Mouse (Mus musculus) kidney, postnatal 25 days (tissue): ENCODE measurements at regions not wholly inside any gene's neighbourhood (a gene's known extent, or its start where the extent isn't known, plus 50 kb on each side); places are given as distances from the start of the nearest gene placed in this dataset.

Experiments
- DNase-seq, 2 experiments: peaks; one replicate each; pipeline ENCODE4 v3.0.0; 2021; ENCODE audit warnings: mixed read lengths in 2 of 2

- DNase-seq, result no peak
Measured at GRCm38 (mm10) chr3:150109561-150109960, 1119.2 kb upstream of the Adgrl2 start.

GRCm38 (mm10) chr3:150112231-150112630, 1121.9 kb upstream of the Adgrl2 start:
- DNase-seq, result no peak

- DNase-seq, result no peak
Measured at GRCm38 (mm10) chr3:150119866-150120265, 1129.5 kb upstream of the Adgrl2 start.

- no peak for DNase-seq
Measured at GRCm38 (mm10) chr3:150146635-150147034, 1156.3 kb upstream of the Adgrl2 start.

- DNase-seq, result peak; percentile 28 to 45
Measured at GRCm38 (mm10) chr3:150151152-150151822, 1160.9 kb upstream of the Adgrl2 start.

- no peak for DNase-seq
Measured at GRCm38 (mm10) chr3:150151823-150152158, 1161.4 kb upstream of the Adgrl2 start.

- DNase-seq, result no peak
Measured at GRCm38 (mm10) chr3:150152893-150153292, 1162.5 kb upstream of the Adgrl2 start.

GRCm38 (mm10) chr3:150185807-150186206, 1195.5 kb upstream of the Adgrl2 start:
- no peak for DNase-seq

- no peak for DNase-seq
Measured at GRCm38 (mm10) chr3:150193132-150193531, 1202.8 kb upstream of the Adgrl2 start.

GRCm38 (mm10) chr3:150198492-150198891, 1208.1 kb upstream of the Adgrl2 start:
- no peak for DNase-seq

- no peak for DNase-seq
Measured at GRCm38 (mm10) chr3:150205902-150206301, 1215.5 kb upstream of the Adgrl2 start.

GRCm38 (mm10) chr3:150233279-150233678, 1204.4 kb upstream of the Adgrl4 start:
- DNase-seq, result no peak

GRCm38 (mm10) chr3:150236946-150237600, 1200.6 kb upstream of the Adgrl4 start:
- DNase-seq, result no peak

- DNase-seq, result no peak
Measured at GRCm38 (mm10) chr3:150275038-150275437, 1162.6 kb upstream of the Adgrl4 start.

GRCm38 (mm10) chr3:150296057-150296710, 1141.5 kb upstream of the Adgrl4 start:
- no peak for DNase-seq

- no peak for DNase-seq
Measured at GRCm38 (mm10) chr3:150328811-150329210, 1108.9 kb upstream of the Adgrl4 start.

- peak; percentile 67 to 86 for DNase-seq
Measured at GRCm38 (mm10) chr3:150352139-150352725, 1085.5 kb upstream of the Adgrl4 start.

GRCm38 (mm10) chr3:150365766-150366165, 1071.9 kb upstream of the Adgrl4 start:
- no peak for DNase-seq

- DNase-seq, result peak; percentile 61 to 76
Measured at GRCm38 (mm10) chr3:150384996-150385627, 1052.6 kb upstream of the Adgrl4 start.

GRCm38 (mm10) chr3:150401694-150402301, 1035.9 kb upstream of the Adgrl4 start:
- DNase-seq, result no peak

GRCm38 (mm10) chr3:150406086-150406485, 1031.6 kb upstream of the Adgrl4 start:
- no peak for DNase-seq

- no peak for DNase-seq
Measured at GRCm38 (mm10) chr3:150415277-150415676, 1022.4 kb upstream of the Adgrl4 start.

- DNase-seq, result no peak
Measured at GRCm38 (mm10) chr3:150416447-150416846, 1021.2 kb upstream of the Adgrl4 start.
